Mouse (Mus musculus) forebrain, embryonic 12.5 days (tissue): ENCODE data around the gene Alg3. TPM values are rescaled to one million over a fixed set of nuclear protein-coding genes. Genes with fewer than 3 reads are reported as not detected.
A peak's percentile ranks its signal among the peaks of the same experiment; 100 is the strongest.

Experiments used
- ATAC-seq: fragments of 200-750 bp; cut with Nextera tagmentation; 2 replicates; pipeline ENCODE4 v1.8.0; 2017; ENCODE audit warnings: moderate TSS enrichment; ENCODE audit not compliant: low FRiP score
- H3K27ac ChIP-seq: fragments of 300-500 bp; sonication (generic); 2 replicates; pipeline ENCODE4 v1.5.1; 2016; ENCODE audit warnings: mild to moderate bottlenecking
- H3K27me3 ChIP-seq: fragments of 300-500 bp; sonication (generic); 2 replicates; pipeline ENCODE4 v1.6.1; 2016; ENCODE audit warnings: mild to moderate bottlenecking
- H3K36me3 ChIP-seq: fragments of 300-500 bp; sonication (generic); replicated peaks from 2 replicates; pipeline ENCODE4 v1.6.1; 2016; ENCODE audit warnings: mild to moderate bottlenecking
- H3K4me1 ChIP-seq: fragments of 300-500 bp; sonication (generic); 2 replicates; pipeline ENCODE4 v1.6.1; 2016
- H3K4me2 ChIP-seq: fragments of 300-500 bp; sonication (generic); 2 replicates; pipeline ENCODE4 v1.6.1; 2016; ENCODE audit warnings: mild to moderate bottlenecking, moderate library complexity
- H3K4me3 ChIP-seq: fragments of 300-500 bp; sonication (generic); replicated peaks from 2 replicates; pipeline ENCODE4 v1.5.1; 2016; ENCODE audit warnings: mild to moderate bottlenecking
- H3K9ac ChIP-seq: fragments of 300-500 bp; sonication (generic); 2 replicates; pipeline ENCODE4 v1.6.1; 2016; ENCODE audit warnings: mild to moderate bottlenecking
- H3K9me3 ChIP-seq: fragments of 300-500 bp; sonication (generic); 2 replicates; pipeline ENCODE4 v1.6.1; 2016
- WGBS: fragments of 180-500 bp; shearing (Covaris S2); methylation state at CpG from one replicate; pipeline ENCODE4 v1.1.7; 2016; 5-methylcytosine and 5-hydroxymethylcytosine counted together
- polyA plus RNA-seq: library from polyadenylated mRNA; unstranded; fragments of >200 nt; fragmentation: Nextera tagmentation; extraction: Ambion mirVana; gene quantifications from 2 replicates; pipeline ENCODE4 v1.2.1, GENCODE M21; 2016

The Alg3 gene
- 40.1 and 41.5 TPM in 2 replicates for polyA plus RNA-seq

GRCm38 (mm10) chr16:20611357-20612227 is at the start of gene Alg3, which contains the start of the genes Eef1akmt4 and Gm49333:
TSS of gene Alg3 (minus strand) at chr16:20611735.
TSS of gene Eef1akmt4 (plus strand) at chr16:20611593.
TSS of gene Gm49333 (plus strand) at chr16:20611610.
- Histone ChIP-seq H3K4me2 (peak within 1 kb of the TSS; percentile 85), H3K4me1 (peaks cover 25% of the 10 kb centered on the region), H3K36me3 (peaks cover 20% of the 10 kb centered on the region), H3K9me3 (no peaks in the 10 kb centered on the region), H3K9ac (peak within 1 kb of the TSS; percentile 88), H3K27me3 (no peaks in the 10 kb centered on the region), H3K4me3 (peak within 1 kb of the TSS; percentile 84), H3K27ac (peak within 1 kb of the TSS; percentile 92)
- WGBS = 2% methylated on average over 41 of the region's 41 CpGs
- peak; percentile 96 for ATAC-seq

- WGBS = 95% methylated on average over 4 of the region's 4 CpGs
- H3K9me3 ChIP-seq = no peaks in the 10 kb centered on the region
- peaks cover 81% of the 10 kb centered on the region for H3K36me3 ChIP-seq
- no peaks in the 10 kb centered on the region for H3K27me3 ChIP-seq
- H3K4me1 ChIP-seq = peaks cover 6% of the 10 kb centered on the region
- H3K9ac ChIP-seq = no peak overlapping the region
- H3K4me3 ChIP-seq = no peak overlapping the region
- no peak overlapping the region for H3K27ac ChIP-seq
- no peak overlapping the region for H3K4me2 ChIP-seq
- no peak for ATAC-seq
Observed at GRCm38 (mm10) chr16:20657661-20658060, 46.1 kb upstream of the Alg3 start.

GRCm38 (mm10) chr16:20653315-20653714 is 41.8 kb upstream of the Alg3 start:
- ATAC-seq = no peak
- peaks cover 16% of the 10 kb centered on the region for H3K4me1 ChIP-seq
- peaks cover 40% of the 10 kb centered on the region for H3K36me3 ChIP-seq
- no peak overlapping the region for H3K9ac ChIP-seq
- H3K27ac ChIP-seq = no peak overlapping the region
- WGBS = 48% methylated on average over 2 of the region's 2 CpGs
- no peak overlapping the region for H3K4me3 ChIP-seq
- H3K4me2 ChIP-seq = no peak overlapping the region
- no peaks in the 10 kb centered on the region for H3K27me3 ChIP-seq
- no peaks in the 10 kb centered on the region for H3K9me3 ChIP-seq

DNA sequence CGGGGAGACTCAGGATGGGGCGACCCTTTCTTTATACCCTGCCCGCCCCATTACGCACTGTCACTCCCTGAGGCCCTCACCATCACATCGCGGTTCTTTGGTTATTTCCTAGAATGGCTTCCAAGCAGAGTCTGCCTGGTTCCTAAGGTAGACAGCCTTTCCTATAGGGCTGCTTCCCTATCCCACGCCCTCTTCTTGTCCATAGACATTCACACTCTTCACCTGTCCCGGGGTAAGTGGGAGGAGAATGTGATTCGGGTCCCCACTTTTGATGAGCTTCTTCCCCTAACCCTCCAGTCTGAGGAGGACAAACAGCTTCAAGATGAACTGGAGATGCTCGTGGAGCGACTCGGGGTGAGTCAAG is 40.4 kb upstream of the Alg3 start:
- H3K27ac ChIP-seq = no peak overlapping the region; the same call in 1 of the 2 replicates
- 7% methylated on average over 9 of the region's 12 CpGs for WGBS

GRCm38 (mm10) chr16:20651076-20651946 is 39.8 kb upstream of the Alg3 start, which contains the start of gene Psmd2:
TSS of gene Psmd2 (plus strand) at chr16:20651652.
- peak; percentile 96 for ATAC-seq
- no peaks in the 10 kb centered on the region for H3K27me3 ChIP-seq
- no peaks in the 10 kb centered on the region for H3K9me3 ChIP-seq
- peak within 1 kb of the TSS; percentile 83 for H3K27ac ChIP-seq
- peak within 1 kb of the TSS; percentile 93 for H3K4me3 ChIP-seq
- peak within 1 kb of the TSS; percentile 94 for H3K4me2 ChIP-seq
- H3K4me1 ChIP-seq = peaks cover 16% of the 10 kb centered on the region
- 2% methylated on average over 41 of the region's 46 CpGs for WGBS
- H3K36me3 ChIP-seq = peaks cover 20% of the 10 kb centered on the region
- peak within 1 kb of the TSS; percentile 87 for H3K9ac ChIP-seq

More for the DNA sequence above, 40.4 kb upstream of the Alg3 start:
- no peaks in the 10 kb centered on the region for H3K9me3 ChIP-seq
- ATAC-seq = no peak
- H3K4me2 ChIP-seq = peak overlapping the region; percentile 94
- no peaks in the 10 kb centered on the region for H3K27me3 ChIP-seq
- H3K36me3 ChIP-seq = peaks cover 26% of the 10 kb centered on the region
- peak overlapping the region; percentile 87 for H3K9ac ChIP-seq
- peaks cover 16% of the 10 kb centered on the region for H3K4me1 ChIP-seq
- H3K4me3 ChIP-seq = peak overlapping the region; percentile 93

DNA sequence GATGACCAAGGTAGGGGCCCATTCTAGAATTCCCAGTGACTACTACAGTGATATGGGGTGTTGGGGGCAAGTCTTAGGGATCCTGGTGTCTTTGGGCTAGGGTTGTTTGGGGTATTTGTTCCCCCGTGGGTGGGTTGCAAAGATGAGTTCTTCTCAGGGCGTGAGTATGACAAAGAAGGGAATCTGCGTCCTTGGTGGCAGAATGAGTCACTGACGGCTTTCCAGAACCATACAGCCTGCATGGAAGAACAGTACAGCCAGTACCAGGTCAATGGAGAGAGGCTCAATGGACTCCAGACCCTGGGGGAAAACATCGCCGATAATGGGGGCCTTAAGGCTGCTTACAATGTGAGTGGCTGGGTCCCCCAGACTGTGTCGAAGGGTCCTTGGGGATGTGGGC is 32.4 kb upstream of the Alg3 start:
- H3K4me3 ChIP-seq = no peak overlapping the region
- WGBS = 89% methylated on average over 7 of the region's 7 CpGs
- ATAC-seq = no peak

DNA sequence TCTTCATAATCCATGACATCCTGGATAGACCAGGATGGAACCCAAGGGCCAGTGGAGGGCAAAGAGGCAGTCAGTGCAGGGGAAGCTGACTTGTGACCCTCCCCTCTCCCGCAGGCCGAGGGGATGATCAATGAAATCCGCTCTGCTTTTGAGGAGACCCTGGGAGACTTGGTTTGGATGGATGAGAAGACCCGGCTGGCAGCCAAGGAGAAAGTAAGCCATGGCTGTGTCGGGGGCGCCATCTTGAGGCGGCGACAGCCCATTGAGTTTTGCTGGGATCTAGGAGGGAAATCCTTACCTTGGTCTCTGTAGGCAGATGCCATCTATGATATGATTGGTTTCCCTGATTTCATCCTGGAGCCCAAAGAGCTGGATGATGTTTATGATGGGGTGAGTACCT is 30.6 kb upstream of the Alg3 start:
- H3K4me3 ChIP-seq = no peak overlapping the region
- no peaks in the 10 kb centered on the region for H3K27me3 ChIP-seq
- no peaks in the 10 kb centered on the region for H3K36me3 ChIP-seq
- no peak overlapping the region for H3K27ac ChIP-seq
- WGBS = 2% methylated on average over 8 of the region's 8 CpGs
- no peak overlapping the region for H3K4me2 ChIP-seq
- H3K4me1 ChIP-seq = no peaks in the 10 kb centered on the region
- no peaks in the 10 kb centered on the region for H3K9me3 ChIP-seq
- no peak overlapping the region for H3K9ac ChIP-seq
- ATAC-seq = peak; percentile 76; the same call in 1 of the 2 replicates

More for the DNA sequence above, 32.4 kb upstream of the Alg3 start:
- H3K4me2 ChIP-seq = no peak overlapping the region
- no peak overlapping the region for H3K27ac ChIP-seq
- H3K27me3 ChIP-seq = no peaks in the 10 kb centered on the region
- H3K4me1 ChIP-seq = no peaks in the 10 kb centered on the region
- H3K36me3 ChIP-seq = no peaks in the 10 kb centered on the region
- no peaks in the 10 kb centered on the region for H3K9me3 ChIP-seq
- H3K9ac ChIP-seq = no peak overlapping the region

GRCm38 (mm10) chr16:20638367-20638766 is 26.8 kb upstream of the Alg3 start:
- no peaks in the 10 kb centered on the region for H3K4me1 ChIP-seq
- H3K4me3 ChIP-seq = no peak overlapping the region
- H3K27me3 ChIP-seq = no peaks in the 10 kb centered on the region
- WGBS = 83% methylated on average over 8 of the region's 8 CpGs
- no peaks in the 10 kb centered on the region for H3K9me3 ChIP-seq
- H3K4me2 ChIP-seq = no peak overlapping the region
- no peak for ATAC-seq
- H3K36me3 ChIP-seq = no peaks in the 10 kb centered on the region
- H3K27ac ChIP-seq = no peak overlapping the region
- no peak overlapping the region for H3K9ac ChIP-seq

DNA sequence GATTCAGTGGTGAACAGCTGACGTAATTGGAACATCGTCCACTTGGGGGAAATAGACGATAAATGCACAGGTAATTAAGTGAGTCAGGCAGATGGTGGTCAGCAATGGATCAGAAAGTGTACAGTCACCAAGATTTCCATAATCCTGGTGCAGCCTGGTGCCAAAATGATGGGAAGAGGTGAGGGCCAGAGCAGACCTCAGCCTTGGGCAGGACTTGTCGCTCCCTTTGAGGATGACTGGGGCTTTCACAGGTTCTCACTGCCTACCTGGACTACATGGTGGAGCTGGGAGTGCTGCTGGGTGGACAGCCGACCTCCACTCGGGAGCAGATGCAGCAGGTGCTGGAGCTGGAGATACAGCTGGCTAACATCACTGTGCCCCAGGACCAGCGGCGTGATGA is 25.9 kb upstream of the Alg3 start:
- Histone ChIP-seq H3K9me3 (no peaks in the 10 kb centered on the region), H3K27ac (no peak overlapping the region), H3K4me3 (no peak overlapping the region), H3K36me3 (no peaks in the 10 kb centered on the region), H3K4me1 (no peaks in the 10 kb centered on the region), H3K4me2 (no peak overlapping the region), H3K27me3 (no peaks in the 10 kb centered on the region), H3K9ac (no peak overlapping the region)
- WGBS = 82% methylated on average over 8 of the region's 8 CpGs
- ATAC-seq = no peak

DNA sequence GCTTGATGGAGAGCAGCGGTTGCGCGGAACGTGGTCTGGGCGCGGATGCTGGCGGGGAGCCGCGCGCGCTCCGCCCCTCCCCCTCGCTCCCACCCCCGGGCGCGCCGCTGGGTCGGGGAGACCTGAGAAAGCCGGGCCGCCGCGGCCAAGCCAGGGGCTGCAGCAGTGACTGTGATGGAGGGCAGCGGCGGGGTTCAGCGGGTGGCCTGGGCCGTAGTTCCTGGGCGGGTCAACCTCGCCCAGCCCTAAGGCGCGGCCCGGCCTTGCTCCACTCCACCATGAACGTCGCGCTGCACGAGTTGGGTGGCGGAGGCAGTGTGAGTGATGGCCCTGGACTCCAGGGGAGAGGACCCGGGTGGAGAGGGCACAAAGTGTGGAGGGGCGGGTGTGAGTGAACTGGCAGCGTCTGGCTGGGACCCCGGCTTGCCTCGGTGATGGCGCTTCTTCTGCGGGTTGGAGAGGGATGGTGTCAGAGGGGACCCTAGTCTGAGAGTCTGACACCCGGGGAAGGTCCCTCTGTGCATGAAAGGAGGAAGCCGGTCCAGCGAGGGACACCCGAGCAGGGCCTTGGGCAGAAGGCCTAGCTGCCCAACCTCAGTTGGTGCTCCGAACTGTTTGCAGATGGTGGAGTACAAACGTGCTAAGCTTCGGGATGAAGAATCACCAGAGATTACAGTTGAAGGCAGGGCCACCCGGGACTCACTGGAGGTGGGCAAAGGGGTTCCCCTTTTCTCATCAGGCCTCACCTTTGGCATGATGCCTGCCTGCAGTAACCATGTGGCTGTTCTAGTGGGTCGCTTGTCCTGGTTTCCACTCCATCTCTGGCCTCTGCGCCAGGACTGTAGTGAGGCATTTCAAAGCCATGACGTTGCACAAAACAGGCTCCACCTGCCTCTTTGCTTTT is 18.4 kb upstream of the Alg3 start, which contains the start of gene Ece2:
Gene Ece2 (plus strand): TSS at position 98 of the 904 bp plus-strand sequence.
- H3K27ac ChIP-seq = peak within 1 kb of the TSS; percentile 53; the same call in 1 of the 2 replicates
- peaks cover 13% of the 10 kb centered on the region for H3K27me3 ChIP-seq
- peak within 1 kb of the TSS; percentile 64 for H3K4me3 ChIP-seq
- H3K9me3 ChIP-seq = no peaks in the 10 kb centered on the region
- no peaks in the 10 kb centered on the region for H3K36me3 ChIP-seq
- peak; percentile 70 for ATAC-seq
- WGBS = 7% methylated on average over 49 of the region's 54 CpGs
- H3K4me2 ChIP-seq = peak within 1 kb of the TSS; percentile 94
- H3K4me1 ChIP-seq = peaks cover 17% of the 10 kb centered on the region
- H3K9ac ChIP-seq = peak within 1 kb of the TSS; percentile 75

- H3K4me1 ChIP-seq = peaks cover 17% of the 10 kb centered on the region
- no peak overlapping the region for H3K9ac ChIP-seq
- no peak for ATAC-seq
- 56% methylated on average over 11 of the region's 11 CpGs for WGBS
- H3K4me3 ChIP-seq = no peak overlapping the region
- H3K9me3 ChIP-seq = no peaks in the 10 kb centered on the region
- peaks cover 13% of the 10 kb centered on the region for H3K27me3 ChIP-seq
- H3K27ac ChIP-seq = no peak overlapping the region
- H3K36me3 ChIP-seq = no peaks in the 10 kb centered on the region
- H3K4me2 ChIP-seq = peak overlapping the region; percentile 94
Observed at GRCm38 (mm10) chr16:20628871-20629391, 17.4 kb upstream of the Alg3 start.
